Mouse (Mus musculus) midbrain, embryonic 11.5 days (tissue): ENCODE data around the gene Armc3. TPM values are rescaled to one million over a fixed set of nuclear protein-coding genes. Genes with fewer than 3 reads are reported as not detected.

Experiments
- ATAC-seq: fragments of 200-750 bp; cut with Nextera tagmentation; 2 replicates; pipeline ENCODE4 v1.8.0; 2017; ENCODE audit warnings: moderate TSS enrichment, moderate library complexity; ENCODE audit not compliant: low FRiP score
- DNase-seq: peaks from one replicate; pipeline ENCODE4 v3.0.0; 2015; ENCODE audit warnings: low spot score; ENCODE audit errors: missing footprints
- H3K27ac ChIP-seq: fragments of 300-500 bp; sonication (generic); 2 replicates; pipeline ENCODE4 v1.5.1; 2014; ENCODE audit warnings: low read depth, low read length
- H3K27me3 ChIP-seq: fragments of 300-500 bp; sonication (generic); 2 replicates; pipeline ENCODE4 v1.6.1; 2014; ENCODE audit warnings: mild to moderate bottlenecking, low read length, moderate library complexity, mixed read lengths; ENCODE audit not compliant: control insufficient read depth, insufficient read depth
- H3K36me3 ChIP-seq: fragments of 300-500 bp; sonication (generic); 2 replicates; pipeline ENCODE4 v1.6.1; 2014; ENCODE audit warnings: mild to moderate bottlenecking, low read length, moderate library complexity, mixed read lengths; ENCODE audit not compliant: control insufficient read depth, insufficient read depth
- H3K4me1 ChIP-seq: fragments of 300-500 bp; sonication (generic); 2 replicates; pipeline ENCODE4 v1.6.1; 2014; ENCODE audit warnings: low read length; ENCODE audit not compliant: control insufficient read depth, insufficient read depth
- H3K4me2 ChIP-seq: fragments of 300-500 bp; sonication (generic); 2 replicates; pipeline ENCODE4 v1.6.1; 2014; ENCODE audit warnings: mild to moderate bottlenecking, moderate library complexity
- H3K4me3 ChIP-seq: fragments of 300-500 bp; sonication (generic); 2 replicates; pipeline ENCODE4 v1.5.1; 2014; ENCODE audit warnings: low read depth, low read length
- H3K9ac ChIP-seq: fragments of 300-500 bp; sonication (generic); 2 replicates; pipeline ENCODE4 v1.6.1; 2014; ENCODE audit warnings: low read length
- H3K9me3 ChIP-seq: fragments of 300-500 bp; sonication (generic); 2 replicates; pipeline ENCODE4 v1.6.1; 2016; ENCODE audit warnings: low read length; ENCODE audit not compliant: control insufficient read depth
- WGBS: fragments of 180-500 bp; shearing (Covaris S2); extraction: QIAGEN DNeasy Blood & Tissue Kit; methylation state at CpG from one replicate; pipeline ENCODE4 v1.1.7; 2014; 5-methylcytosine and 5-hydroxymethylcytosine counted together
- polyA plus RNA-seq: library from polyadenylated mRNA; unstranded; fragments of >200 nt; fragmentation: Nextera tagmentation; extraction: Ambion mirVana; gene quantifications from 2 replicates; pipeline ENCODE4 v1.2.1, GENCODE M21; 2014

Armc3 gene
- polyA plus RNA-seq, 1 experiment from 2014 or later, result 0.25 TPM

- no peaks in the 10 kb centered on the region for H3K27me3 ChIP-seq
- WGBS, result 85% methylated on average over 1 of the region's 1 CpGs
- ATAC-seq (no peak), DNase-seq (no peak)
- no peaks in the 10 kb centered on the region for H3K36me3 ChIP-seq
- no peak overlapping the region for H3K4me2 ChIP-seq
- H3K27ac ChIP-seq, result no peak overlapping the region
- H3K4me3 ChIP-seq, result no peak overlapping the region
- no peaks in the 10 kb centered on the region for H3K9me3 ChIP-seq
- no peak overlapping the region for H3K9ac ChIP-seq
- no peaks in the 10 kb centered on the region for H3K4me1 ChIP-seq
These were observed 127.3 kb downstream of the Armc3 start for GRCm38 (mm10) chr2:19326376-19326775.

GRCm38 (mm10) chr2:19327811-19328210 lies 128.7 kb downstream of the Armc3 start:
- no peak overlapping the region for H3K27ac ChIP-seq
- DNase-seq (no peak), ATAC-seq (no peak)
- no peak overlapping the region for H3K4me2 ChIP-seq
- no peak overlapping the region for H3K9ac ChIP-seq
- H3K4me3 ChIP-seq, result no peak overlapping the region
- 76% methylated on average over 4 of the region's 4 CpGs for WGBS
- H3K36me3 ChIP-seq, result no peaks in the 10 kb centered on the region
- H3K9me3 ChIP-seq, result no peaks in the 10 kb centered on the region
- no peaks in the 10 kb centered on the region for H3K27me3 ChIP-seq
- H3K4me1 ChIP-seq, result no peaks in the 10 kb centered on the region

- H3K9ac ChIP-seq, result no peak overlapping the region
- no peaks in the 10 kb centered on the region for H3K4me1 ChIP-seq
- ATAC-seq (peak; percentile 10; the same call in 1 of the 2 replicates), DNase-seq (no peak)
- WGBS, result 57% methylated on average over 10 of the region's 10 CpGs
- no peaks in the 10 kb centered on the region for H3K27me3 ChIP-seq
- no peaks in the 10 kb centered on the region for H3K9me3 ChIP-seq
- no peak overlapping the region for H3K4me3 ChIP-seq
- no peak overlapping the region for H3K27ac ChIP-seq
- H3K36me3 ChIP-seq, result no peaks in the 10 kb centered on the region
- no peak overlapping the region for H3K4me2 ChIP-seq
These were observed 145.0 kb downstream of the Armc3 start for GRCm38 (mm10) chr2:19343901-19344635.

- H3K4me1 ChIP-seq, result no peaks in the 10 kb centered on the region
- ATAC-seq (peak; percentile 89), DNase-seq (peak; percentile 98)
- H3K9me3 ChIP-seq, result no peaks in the 10 kb centered on the region
- WGBS, result 29% methylated on average over 19 of the region's 20 CpGs
- H3K27me3 ChIP-seq, result no peaks in the 10 kb centered on the region
- peak overlapping the region; percentile 14; the same call in 1 of the 2 replicates for H3K9ac ChIP-seq
- H3K4me2 ChIP-seq, result peak overlapping the region; percentile 19; the same call in 1 of the 2 replicates
- H3K36me3 ChIP-seq, result no peaks in the 10 kb centered on the region
- H3K4me3 ChIP-seq, result no peak overlapping the region
- no peak overlapping the region for H3K27ac ChIP-seq
These were observed 145.7 kb downstream of the Armc3 start for GRCm38 (mm10) chr2:19344636-19345413.

- H3K9ac ChIP-seq, result no peak overlapping the region
- H3K4me1 ChIP-seq, result no peaks in the 10 kb centered on the region
- DNase-seq (no peak), ATAC-seq (peak; percentile 61)
- H3K4me3 ChIP-seq, result no peak overlapping the region
- 77% methylated on average over 5 of the region's 5 CpGs for WGBS
- H3K9me3 ChIP-seq, result no peaks in the 10 kb centered on the region
- no peaks in the 10 kb centered on the region for H3K27me3 ChIP-seq
- H3K36me3 ChIP-seq, result no peaks in the 10 kb centered on the region
- H3K27ac ChIP-seq, result no peak overlapping the region
- no peak overlapping the region for H3K4me2 ChIP-seq
These were observed 146.4 kb downstream of the Armc3 start for GRCm38 (mm10) chr2:19345414-19345964.

- Histone ChIP-seq H3K4me2 (no peak overlapping the region), H3K27ac (no peak overlapping the region), H3K27me3 (no peaks in the 10 kb centered on the region), H3K4me1 (no peaks in the 10 kb centered on the region), H3K36me3 (no peaks in the 10 kb centered on the region), H3K9ac (no peak overlapping the region), H3K9me3 (no peaks in the 10 kb centered on the region), H3K4me3 (no peak overlapping the region)
- ATAC-seq, result no peak
- 83% methylated on average over 3 of the region's 3 CpGs for WGBS
- DNase-seq, result peak; percentile 49
These were observed 149.4 kb downstream of the Armc3 start for GRCm38 (mm10) chr2:19348454-19348853.

GRCm38 (mm10) chr2:19350167-19350566 lies 151.1 kb downstream of the Armc3 start:
- H3K4me2 ChIP-seq, result no peak overlapping the region
- no peak overlapping the region for H3K4me3 ChIP-seq
- no peak for ATAC-seq
- H3K9ac ChIP-seq, result no peak overlapping the region
- no peaks in the 10 kb centered on the region for H3K27me3 ChIP-seq
- no peaks in the 10 kb centered on the region for H3K36me3 ChIP-seq
- H3K27ac ChIP-seq, result no peak overlapping the region
- DNase-seq, result no peak
- 89% methylated on average over 5 of the region's 5 CpGs for WGBS
- H3K9me3 ChIP-seq, result no peaks in the 10 kb centered on the region
- H3K4me1 ChIP-seq, result no peaks in the 10 kb centered on the region

GRCm38 (mm10) chr2:19351615-19352253 lies 152.6 kb downstream of the Armc3 start:
- DNase-seq, result no peak

More at GRCm38 (mm10) chr2:19351615-19352253, 152.6 kb downstream of the Armc3 start:
- no peak for ATAC-seq
- WGBS, result 97% methylated on average over 1 of the region's 1 CpGs
- Histone ChIP-seq H3K36me3 (no peaks in the 10 kb centered on the region), H3K9me3 (no peaks in the 10 kb centered on the region), H3K4me3 (no peak overlapping the region), H3K27ac (no peak overlapping the region), H3K4me2 (no peak overlapping the region), H3K27me3 (no peaks in the 10 kb centered on the region), H3K4me1 (no peaks in the 10 kb centered on the region), H3K9ac (no peak overlapping the region)
